Mouse (Mus musculus) adrenal gland, adult 8-10 months (tissue): ENCODE measurements around the gene Elovl7. TPM values are rescaled to one million over a fixed set of nuclear protein-coding genes. Genes with fewer than 3 reads are reported as not detected.
A peak's percentile ranks its signal among the peaks of the same experiment; 100 is the strongest.

Experiments used
- DNase-seq: peaks from one replicate; pipeline ENCODE4 v3.0.0; 2022
- total RNA-seq, 4 experiments: library from RNA; stranded (reverse); gene quantifications; 2 replicates each; pipeline ENCODE4 v1.2.4; 2022

Gene Elovl7
- total RNA-seq, 4 experiments from 2014 or later = 2.7 to 3.8 (median 3.2) TPM

DNA sequence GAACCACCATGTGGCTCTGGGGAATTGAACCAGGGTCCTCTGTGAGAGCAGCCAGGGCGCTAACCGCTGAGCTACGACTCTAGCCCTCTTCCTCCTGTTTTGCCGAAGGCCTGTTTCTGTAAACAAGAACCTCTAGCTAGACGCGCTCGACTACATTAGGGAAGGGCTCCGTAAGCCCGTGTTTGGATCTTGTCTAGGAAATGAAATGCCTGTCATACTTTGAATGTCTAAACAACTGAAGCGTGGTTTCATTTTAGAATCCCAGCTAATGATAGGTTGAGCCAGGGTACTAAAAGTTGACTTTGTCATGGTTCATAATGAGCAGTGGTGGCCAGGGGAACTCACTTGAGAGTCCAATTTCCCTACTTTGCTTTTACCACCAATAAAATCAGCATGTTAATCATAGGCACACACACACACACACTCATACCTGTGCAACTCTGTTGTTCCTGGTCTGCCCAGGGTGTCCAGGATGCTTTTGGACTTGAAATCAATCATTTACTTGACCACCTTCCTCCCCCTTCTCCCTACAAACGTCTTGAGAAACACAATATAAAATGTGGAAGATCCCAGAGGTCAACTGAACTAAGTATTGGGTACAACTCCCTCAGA is 31.0 kb downstream of the Elovl7 start:
- DNase-seq = no peak

DNA sequence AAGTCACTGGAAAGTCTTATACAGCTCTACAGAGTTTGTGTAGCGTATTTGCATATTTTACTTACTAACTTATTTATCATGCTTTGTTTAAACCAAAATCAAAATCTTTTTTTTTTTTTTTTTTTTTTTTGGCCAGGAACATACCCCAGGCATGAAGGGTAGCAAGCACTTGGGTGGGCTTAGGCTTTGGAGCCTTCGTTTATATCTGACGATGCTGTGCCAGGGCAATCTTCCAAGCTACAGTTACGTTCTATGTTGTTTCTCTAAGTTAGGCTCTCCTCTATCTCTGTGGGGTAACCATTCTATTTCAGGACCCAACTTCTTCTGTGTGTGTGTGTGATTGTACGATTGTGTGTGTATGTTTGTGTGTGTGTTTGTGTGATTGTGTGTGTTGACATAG is 36.9 kb downstream of the Elovl7 start:
- no peak for DNase-seq

DNA sequence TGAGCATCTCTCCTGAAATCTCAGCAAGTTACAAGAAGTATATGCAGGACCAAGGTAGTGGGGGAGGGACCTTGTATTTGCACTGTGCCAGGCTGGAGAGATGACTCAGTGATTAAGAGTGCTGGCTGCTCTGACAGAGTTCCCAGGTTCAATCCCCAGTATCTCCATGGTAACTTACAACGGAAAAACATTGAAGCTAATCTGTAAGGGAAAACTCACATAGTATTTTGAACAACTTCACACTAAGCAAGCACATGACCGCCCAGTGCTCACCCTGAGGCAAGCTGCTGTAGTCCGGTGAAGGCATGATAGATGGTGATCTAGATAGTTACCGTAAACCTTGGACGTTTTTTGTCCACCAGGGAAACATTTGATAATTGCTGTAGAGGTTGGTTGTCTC is 39.8 kb downstream of the Elovl7 start:
- no peak for DNase-seq

GRCm38 (mm10) chr13:108263042-108263441 is 48.8 kb downstream of the Elovl7 start:
- no peak for DNase-seq

DNA sequence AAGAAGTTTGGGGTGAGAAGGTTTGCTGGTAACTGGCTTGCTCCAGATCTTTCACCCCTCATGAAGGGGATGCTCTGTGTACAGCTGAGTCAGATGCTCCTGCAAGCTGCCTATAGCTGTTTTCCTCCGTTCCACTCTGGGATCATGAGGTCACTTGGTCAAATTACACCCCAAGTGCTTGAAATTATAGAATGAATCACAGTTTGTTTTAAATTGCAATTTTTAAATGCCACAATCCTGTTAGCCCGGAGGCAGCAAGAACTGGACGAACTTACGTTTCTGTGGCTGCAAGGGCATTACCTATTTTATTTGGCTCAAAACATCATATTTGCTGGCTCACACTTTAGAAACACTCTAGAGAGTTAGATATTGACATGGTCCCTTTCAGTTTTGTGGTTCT is 51.2 kb downstream of the Elovl7 start:
- DNase-seq = no peak

- no peak for DNase-seq
Measured at GRCm38 (mm10) chr13:108267841-108268634, 53.8 kb downstream of the Elovl7 start.

DNA sequence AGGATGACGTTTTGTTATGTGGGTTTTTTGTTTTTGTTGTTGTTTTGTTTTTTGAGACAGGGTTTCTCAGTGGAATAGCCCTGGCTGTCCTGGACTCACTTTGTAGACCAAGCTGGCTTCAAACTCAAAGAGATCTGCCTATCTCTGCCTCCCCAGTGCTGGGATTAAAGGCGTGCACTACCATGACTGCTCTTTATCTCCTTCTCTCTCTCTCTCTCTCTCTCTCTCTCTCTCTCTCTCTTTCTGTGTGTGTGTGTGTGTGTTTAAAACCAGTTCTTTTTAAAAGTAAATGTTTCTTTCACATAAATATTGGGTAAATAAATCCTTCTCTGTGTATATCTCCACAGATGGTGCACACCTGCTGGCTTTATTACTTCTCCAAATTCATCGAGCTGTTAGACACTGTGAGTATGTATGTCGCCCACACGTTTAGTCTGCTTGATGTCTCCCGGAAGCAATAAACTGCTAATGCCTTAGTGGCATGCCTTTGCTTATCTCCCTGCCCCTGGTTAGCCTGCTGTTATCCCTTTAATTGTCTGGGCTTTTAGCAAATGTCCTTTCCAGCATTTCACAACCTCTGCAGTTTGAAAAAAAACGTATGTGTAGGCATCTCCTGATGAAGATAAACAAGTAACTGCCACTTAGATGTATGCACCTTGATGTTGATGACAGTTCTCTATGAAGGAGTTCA is 57.4 kb downstream of the Elovl7 start:
- no peak for DNase-seq

- DNase-seq = no peak
Measured at GRCm38 (mm10) chr13:108272332-108272731, 58.1 kb downstream of the Elovl7 start.

DNA sequence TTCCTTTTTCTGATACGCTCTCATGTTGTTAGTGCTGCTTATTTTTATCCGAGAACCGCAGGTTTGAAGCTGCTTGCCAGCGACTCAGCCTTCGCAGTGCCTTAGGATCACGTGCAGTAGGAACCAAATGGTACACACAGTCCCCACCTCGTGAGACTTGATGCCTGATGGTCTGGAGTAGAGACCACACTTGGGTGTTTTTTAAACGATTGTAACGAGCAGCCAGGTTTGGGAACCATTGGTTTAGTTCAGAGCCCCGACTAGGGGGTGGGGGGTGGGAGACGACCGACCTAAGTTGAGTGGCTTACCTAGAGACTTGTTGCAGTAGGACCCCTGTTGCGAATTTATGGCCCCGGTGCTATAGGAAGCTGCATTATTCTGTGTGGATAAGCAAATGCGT is 58.8 kb downstream of the Elovl7 start:
- DNase-seq = no peak

DNA sequence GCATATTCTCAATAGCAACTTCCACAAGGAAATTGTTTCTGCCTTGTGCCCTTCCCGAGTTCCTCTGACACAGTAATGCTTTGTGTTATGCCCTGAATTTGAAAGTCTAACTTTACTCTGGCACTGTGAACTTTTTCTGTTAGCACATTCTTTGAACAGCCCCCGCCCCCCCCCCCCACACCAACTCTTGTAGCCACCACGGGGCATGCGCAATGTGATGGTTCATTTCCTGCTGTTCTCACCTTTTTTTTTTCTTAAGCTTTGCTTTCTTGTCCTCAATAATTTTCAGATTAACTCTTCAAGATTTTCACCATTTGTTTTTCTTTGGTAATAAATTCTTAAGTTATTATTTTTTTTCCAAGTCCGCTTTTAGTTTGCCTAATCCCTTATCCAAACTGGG is 59.3 kb downstream of the Elovl7 start:
- no peak for DNase-seq

DNA sequence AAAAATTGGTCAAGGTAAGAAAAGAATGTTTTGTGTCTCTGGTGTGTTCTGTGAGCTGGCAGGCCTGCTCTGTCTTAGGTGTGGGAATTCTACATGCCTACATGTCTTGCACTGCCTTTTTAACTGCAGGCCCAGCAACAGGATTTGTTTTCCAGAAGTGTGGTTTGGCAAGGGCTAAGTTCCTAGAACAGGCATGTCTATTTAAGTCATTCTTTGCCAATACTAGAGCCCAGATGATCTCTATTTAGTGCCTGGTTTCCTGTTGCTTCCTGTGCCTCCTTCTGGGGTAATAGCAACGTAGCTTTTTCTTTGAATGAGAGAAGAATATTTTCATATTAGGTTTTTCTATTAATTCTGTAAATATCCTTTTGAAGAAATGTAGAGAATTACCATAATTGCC is 62.4 kb downstream of the Elovl7 start:
- DNase-seq = no peak

DNA sequence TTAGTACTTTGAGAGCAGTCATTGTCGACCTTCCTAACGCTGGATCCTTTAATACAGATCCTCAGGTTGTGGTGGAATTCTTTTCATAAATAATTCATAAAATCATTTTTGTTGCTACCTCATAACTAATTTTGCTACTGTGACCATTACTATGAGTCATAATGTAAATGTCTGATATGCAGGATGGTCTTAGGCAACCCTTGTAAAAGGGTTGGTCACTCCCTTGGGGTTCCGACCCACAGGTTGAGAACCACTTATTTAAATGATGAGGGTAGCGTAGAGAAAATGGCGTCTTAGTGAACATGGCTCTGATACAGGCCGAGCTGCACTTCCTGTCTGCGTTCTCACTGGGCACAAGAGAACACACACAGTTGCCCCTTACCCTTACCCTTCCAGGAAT is 63.1 kb downstream of the Elovl7 start:
- DNase-seq = no peak

GRCm38 (mm10) chr13:108278592-108278991 is 64.4 kb downstream of the Elovl7 start:
- no peak for DNase-seq

DNA sequence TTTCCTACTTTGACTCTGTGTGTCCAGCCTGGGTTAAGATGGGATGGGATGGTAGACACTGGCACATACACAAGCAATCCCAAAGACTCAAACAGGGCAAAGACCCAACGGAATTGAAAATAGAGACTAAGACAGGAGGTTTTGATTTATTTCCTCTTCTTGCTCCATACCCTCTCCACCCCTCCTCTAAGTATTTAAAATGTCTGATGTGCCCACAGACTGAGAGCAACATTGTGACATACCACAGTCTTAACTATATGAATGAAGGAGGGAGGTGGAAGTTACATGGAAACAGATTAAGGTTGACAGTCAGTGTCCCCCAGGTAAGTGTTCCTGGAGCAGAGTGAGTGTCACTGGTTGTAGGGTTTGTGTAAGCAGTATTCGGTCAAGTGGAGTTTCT is 70.1 kb downstream of the Elovl7 start:
- no peak for DNase-seq

- DNase-seq = no peak
Measured at GRCm38 (mm10) chr13:108287953-108288352, 73.7 kb downstream of the Elovl7 start.

GRCm38 (mm10) chr13:108289436-108289835 is 75.2 kb downstream of the Elovl7 start:
- no peak for DNase-seq

DNA sequence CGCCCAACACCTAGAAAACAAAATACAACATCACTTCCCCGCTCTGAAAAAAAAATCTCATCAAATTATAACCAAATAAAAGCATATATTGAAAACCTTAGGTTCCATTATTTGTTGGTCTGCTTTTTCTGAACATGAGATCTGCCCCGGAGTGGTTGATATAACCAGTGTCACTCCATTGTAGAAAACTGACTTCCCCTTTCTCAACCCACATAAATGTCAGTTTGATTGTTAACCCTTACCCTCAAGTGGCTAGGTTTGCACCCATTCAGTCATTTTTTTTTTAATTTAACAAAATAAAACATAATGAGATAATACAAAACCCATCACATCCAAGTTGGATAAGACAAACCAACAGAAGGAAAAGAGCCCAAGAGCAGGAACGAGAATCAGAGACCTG is 76.1 kb downstream of the Elovl7 start:
- DNase-seq = no peak

DNA sequence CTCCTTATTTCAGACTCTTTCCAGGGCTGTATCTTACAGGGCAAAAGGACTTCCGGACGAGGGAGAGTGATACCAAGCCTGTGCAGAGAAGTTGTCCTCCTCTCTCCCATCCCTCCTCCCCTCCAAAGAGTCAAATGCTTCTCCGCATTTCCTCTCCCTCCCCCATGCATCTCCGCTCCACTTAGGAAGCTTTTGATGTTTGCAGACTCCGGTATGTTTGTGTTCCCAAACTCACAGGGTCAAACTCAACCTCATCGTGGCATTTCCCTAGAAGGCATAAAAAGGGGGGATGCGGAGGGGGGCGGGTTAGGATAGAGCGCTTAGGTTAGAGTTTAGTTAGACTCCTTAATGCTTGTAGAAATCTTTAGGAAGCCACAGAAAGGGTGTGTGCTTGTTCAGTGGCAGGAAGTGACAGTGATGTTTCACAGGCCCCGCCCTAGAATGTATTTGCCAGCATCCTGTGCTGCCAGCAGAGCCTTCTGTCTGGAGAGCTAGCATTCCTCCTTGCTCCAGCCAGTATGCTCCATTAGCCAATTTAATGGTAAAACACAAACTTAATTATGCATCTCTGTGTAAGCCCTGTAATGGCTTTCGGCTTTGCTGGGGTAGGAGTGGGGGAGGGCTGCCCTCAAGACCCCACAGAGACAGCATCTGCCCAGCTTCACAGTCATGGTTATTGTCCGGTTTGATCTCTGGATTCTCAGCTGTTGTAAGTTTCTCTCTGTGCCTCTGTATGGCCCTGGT is 83.3 kb downstream of the Elovl7 start:
- peak; percentile 5 for DNase-seq

- DNase-seq = no peak
Measured at GRCm38 (mm10) chr13:108298241-108298640, 84.0 kb downstream of the Elovl7 start.

DNA sequence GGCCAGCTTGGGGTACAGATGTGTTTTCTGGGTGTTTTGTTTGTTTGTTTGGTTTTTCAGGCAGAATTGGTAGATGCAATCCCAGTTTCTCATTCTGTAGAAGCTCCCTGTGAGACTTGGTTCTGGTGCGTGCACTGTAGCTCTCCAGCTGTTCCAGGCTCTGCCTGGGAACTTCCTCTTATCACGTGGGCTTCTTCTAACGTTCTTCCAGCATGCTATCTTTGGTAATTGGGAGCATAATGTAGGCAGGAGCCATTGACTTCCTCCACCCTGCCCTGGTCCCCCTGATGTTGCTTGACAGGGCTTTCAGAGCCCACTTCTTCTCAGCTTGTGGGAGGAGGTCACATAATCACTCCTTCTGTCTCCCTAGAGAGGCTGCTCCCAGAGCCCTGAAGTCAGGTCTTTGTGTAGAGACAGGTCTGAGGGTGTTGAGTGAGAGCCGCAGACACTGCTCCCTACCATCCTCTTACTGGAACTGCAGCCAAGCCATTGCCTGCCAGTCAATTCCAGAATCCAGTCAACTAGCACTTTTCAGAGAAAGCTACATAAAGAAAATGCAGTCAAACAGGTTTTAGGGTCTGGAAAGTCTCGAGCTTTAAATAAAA is 86.2 kb downstream of the Elovl7 start:
- no peak for DNase-seq

GRCm38 (mm10) chr13:108301411-108301810 is 87.2 kb downstream of the Elovl7 start:
- no peak for DNase-seq

DNA sequence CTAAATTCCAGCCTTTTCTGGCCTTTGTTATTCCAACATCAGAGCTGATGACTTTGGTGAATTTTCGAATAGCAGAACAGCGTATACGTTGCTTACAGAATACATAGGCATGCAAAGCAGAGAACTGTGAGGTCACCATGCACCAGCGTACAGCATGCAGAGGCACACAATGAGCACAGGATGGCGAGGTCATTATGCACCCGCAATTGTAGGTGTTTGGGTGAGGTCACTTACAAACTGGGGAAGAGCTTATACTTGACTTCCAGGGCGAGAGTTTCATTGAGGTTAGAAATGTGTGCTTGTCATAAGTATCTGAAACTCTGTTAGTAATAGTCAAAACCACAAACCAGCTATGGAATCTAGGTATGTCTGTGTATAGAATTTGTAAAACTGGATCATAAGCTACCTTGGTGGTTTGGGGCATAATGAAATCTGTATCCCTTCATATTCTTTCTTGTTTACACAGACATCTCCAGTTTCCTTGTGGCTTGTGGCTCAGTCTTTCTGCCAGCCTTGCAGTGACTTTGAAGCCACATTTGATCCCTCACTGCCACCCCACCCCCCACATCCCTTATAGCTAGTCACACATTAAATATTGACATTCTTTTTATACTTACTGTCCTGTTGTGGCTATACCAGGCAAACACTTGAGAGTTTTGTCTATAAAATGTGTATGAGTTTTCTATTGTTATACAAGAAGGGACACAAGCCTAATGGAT is 88.9 kb downstream of the Elovl7 start:
- no peak for DNase-seq
